Mouse (Mus musculus): ENCODE data around the gene Agbl4.

Gene Agbl4

GRCm38 (mm10) chr4:111498751-111499150 lies 1101.3 kb downstream of the Agbl4 start:
- no peak for DNase-seq (ENCODE audit: low spot score)

GRCm38 (mm10) chr4:111501441-111501840 lies 1104.0 kb downstream of the Agbl4 start:
- no peak for DNase-seq (ENCODE audit: low spot score)

- DNase-seq (ENCODE audit: low spot score): no peak
These were observed 1105.7 kb downstream of the Agbl4 start for GRCm38 (mm10) chr4:111502965-111503727.

GRCm38 (mm10) chr4:111504952-111505351 lies 1107.5 kb downstream of the Agbl4 start:
- no peak for DNase-seq (ENCODE audit: low spot score)

GRCm38 (mm10) chr4:111510129-111510528 lies 1112.7 kb downstream of the Agbl4 start:
- no peak for DNase-seq (ENCODE audit: low spot score)

GRCm38 (mm10) chr4:111513921-111514320 lies 1116.5 kb downstream of the Agbl4 start:
- no peak for DNase-seq (ENCODE audit: low spot score)

- no peak for DNase-seq (ENCODE audit: low spot score)
These were observed 1118.7 kb downstream of the Agbl4 start for GRCm38 (mm10) chr4:111516136-111516535.

GRCm38 (mm10) chr4:111517063-111517792 lies 1119.8 kb downstream of the Agbl4 start:
- no peak for DNase-seq (ENCODE audit: low spot score)

- no peak for DNase-seq (ENCODE audit: low spot score)
These were observed 1120.7 kb downstream of the Agbl4 start for GRCm38 (mm10) chr4:111518191-111518590.

- DNase-seq (ENCODE audit: low spot score): no peak
These were observed 1121.8 kb downstream of the Agbl4 start for GRCm38 (mm10) chr4:111519267-111519666.

GRCm38 (mm10) chr4:111520006-111520405 lies 1122.5 kb downstream of the Agbl4 start:
- DNase-seq (ENCODE audit: low spot score): no peak

GRCm38 (mm10) chr4:111522974-111523373 lies 1125.5 kb downstream of the Agbl4 start:
- no peak for DNase-seq (ENCODE audit: low spot score)

- DNase-seq (ENCODE audit: low spot score): no peak
These were observed 1131.5 kb downstream of the Agbl4 start for GRCm38 (mm10) chr4:111528961-111529360.

GRCm38 (mm10) chr4:111529996-111530395 lies 1132.5 kb downstream of the Agbl4 start:
- no peak for DNase-seq (ENCODE audit: low spot score)

- DNase-seq (ENCODE audit: low spot score): no peak
These were observed 1133.1 kb downstream of the Agbl4 start for GRCm38 (mm10) chr4:111530537-111530936.

GRCm38 (mm10) chr4:111544684-111545083 lies 1147.2 kb downstream of the Agbl4 start:
- no peak for DNase-seq (ENCODE audit: low spot score)

GRCm38 (mm10) chr4:111546009-111546408 lies 1148.5 kb downstream of the Agbl4 start:
- DNase-seq (ENCODE audit: low spot score): no peak

GRCm38 (mm10) chr4:111555426-111555825 lies 1158.0 kb downstream of the Agbl4 start:
- no peak for DNase-seq (ENCODE audit: low spot score)

GRCm38 (mm10) chr4:111577087-111577773 lies 1179.8 kb downstream of the Agbl4 start:
- no peak for DNase-seq (ENCODE audit: low spot score)

- DNase-seq (ENCODE audit: low spot score): no peak
These were observed 1181.8 kb downstream of the Agbl4 start for GRCm38 (mm10) chr4:111579115-111579862.

- DNase-seq (ENCODE audit: low spot score): no peak
These were observed 1182.4 kb downstream of the Agbl4 start for GRCm38 (mm10) chr4:111579863-111580224.

- DNase-seq (ENCODE audit: low spot score): no peak
These were observed 1182.8 kb downstream of the Agbl4 start for GRCm38 (mm10) chr4:111580239-111580638.
